Mouse (Mus musculus) forebrain, embryonic 16.5 days (tissue): ENCODE results near the gene Evx2. TPM values are rescaled to one million over a fixed set of nuclear protein-coding genes. Genes with fewer than 3 reads are reported as not detected.

Source experiments
- ATAC-seq: fragments of 200-750 bp; cut with Nextera tagmentation; 2 replicates; pipeline ENCODE4 v1.8.0; 2017; ENCODE audit warnings: mild to moderate bottlenecking, moderate library complexity
- H3K27ac ChIP-seq: fragments of 300-500 bp; sonication (generic); 2 replicates; pipeline ENCODE4 v1.5.1; 2014; ENCODE audit warnings: low read length, control low read depth
- H3K27me3 ChIP-seq: fragments of 300-500 bp; sonication (generic); replicated peaks from 2 replicates; pipeline ENCODE4 v1.6.1; 2014; ENCODE audit warnings: low read length; ENCODE audit not compliant: control insufficient read depth, insufficient read depth
- H3K36me3 ChIP-seq: fragments of 300-500 bp; sonication (generic); 2 replicates; pipeline ENCODE4 v1.6.1; 2014; ENCODE audit not compliant: control insufficient read depth, insufficient read depth
- H3K4me1 ChIP-seq: fragments of 300-500 bp; sonication (generic); replicated peaks from 2 replicates; pipeline ENCODE4 v1.6.1; 2014; ENCODE audit warnings: low read length; ENCODE audit not compliant: control insufficient read depth, insufficient read depth
- H3K4me2 ChIP-seq: fragments of 300-500 bp; sonication (generic); 2 replicates; pipeline ENCODE4 v1.6.1; 2014; ENCODE audit warnings: mild to moderate bottlenecking, low read length, control low read depth
- H3K4me3 ChIP-seq: fragments of 300-500 bp; sonication (generic); replicated peaks from 2 replicates; pipeline ENCODE4 v1.5.1; 2014; ENCODE audit warnings: mild to moderate bottlenecking, low read length, control low read depth
- H3K9ac ChIP-seq: fragments of 300-500 bp; sonication (generic); replicated peaks from 2 replicates; pipeline ENCODE4 v1.6.1; 2014; ENCODE audit warnings: low read depth, low read length, control low read depth
- H3K9me3 ChIP-seq: fragments of 300-500 bp; sonication (generic); 2 replicates; pipeline ENCODE4 v1.6.1; 2016; ENCODE audit warnings: low read length; ENCODE audit not compliant: control insufficient read depth
- WGBS: fragments of 180-500 bp; shearing (Covaris S2); extraction: QIAGEN DNeasy Blood & Tissue Kit; methylation state at CpG from one replicate; pipeline ENCODE4 v1.1.7; 2014; 5-methylcytosine and 5-hydroxymethylcytosine counted together
- polyA plus RNA-seq: library from polyadenylated mRNA; unstranded; fragments of >200 nt; fragmentation: Nextera tagmentation; extraction: Ambion mirVana; gene quantifications from 2 replicates; pipeline ENCODE4 v1.2.1, GENCODE M21; 2015

Gene Evx2
- polyA plus RNA-seq, 1 experiment from 2014 or later, result not detected

GRCm38 (mm10) chr2:74668370-74669229 lies 9.2 kb upstream of the Evx2 start:
- Histone ChIP-seq H3K36me3 (no peaks in the 10 kb centered on the region), H3K4me3 (peak overlapping the region; percentile 19), H3K9me3 (no peaks in the 10 kb centered on the region), H3K27me3 (peaks cover 91% of the 10 kb centered on the region), H3K9ac (no peak overlapping the region), H3K4me1 (peaks cover 17% of the 10 kb centered on the region), H3K27ac (no peak overlapping the region), H3K4me2 (peak overlapping the region; percentile 45)
- ATAC-seq, result peak; percentile 51; the same call in 1 of the 2 replicates
- WGBS, result under 1% methylated on average over 59 of the region's 74 CpGs

GRCm38 (mm10) chr2:74667842-74668357 lies 8.5 kb upstream of the Evx2 start, which contains the start of gene Hoxd13:
Gene Hoxd13, plus strand, starts transcription at chr2:74668310.
- Histone ChIP-seq H3K9me3 (no peaks in the 10 kb centered on the region), H3K4me3 (peak within 1 kb of the TSS; percentile 19), H3K27me3 (peaks cover 90% of the 10 kb centered on the region), H3K9ac (no peak within 1 kb of the TSS), H3K4me2 (peak within 1 kb of the TSS; percentile 45), H3K4me1 (peaks cover 16% of the 10 kb centered on the region), H3K27ac (no peak within 1 kb of the TSS), H3K36me3 (no peaks in the 10 kb centered on the region)
- WGBS, result 0% methylated on average over 19 of the region's 51 CpGs
- ATAC-seq, result peak; percentile 57; the same call in 1 of the 2 replicates

GRCm38 (mm10) chr2:74667191-74667841 lies 8.0 kb upstream of the Evx2 start:
- Histone ChIP-seq H3K9me3 (no peaks in the 10 kb centered on the region), H3K9ac (no peak overlapping the region), H3K4me1 (peaks cover 12% of the 10 kb centered on the region), H3K27me3 (peaks cover 89% of the 10 kb centered on the region), H3K4me2 (no peak overlapping the region), H3K27ac (no peak overlapping the region), H3K4me3 (no peak overlapping the region), H3K36me3 (no peaks in the 10 kb centered on the region)
- under 1% methylated on average over 36 of the region's 36 CpGs for WGBS
- ATAC-seq, result no peak

- no peak overlapping the region for H3K27ac ChIP-seq
- H3K9ac ChIP-seq, result no peak overlapping the region
- no peaks in the 10 kb centered on the region for H3K9me3 ChIP-seq
- H3K4me1 ChIP-seq, result peaks cover 12% of the 10 kb centered on the region
- no peak overlapping the region for H3K4me2 ChIP-seq
- H3K27me3 ChIP-seq, result peaks cover 88% of the 10 kb centered on the region
- 5% methylated on average over 7 of the region's 7 CpGs for WGBS
- no peak overlapping the region for H3K4me3 ChIP-seq
- no peaks in the 10 kb centered on the region for H3K36me3 ChIP-seq
- ATAC-seq, result no peak
These were observed 7.1 kb upstream of the Evx2 start for GRCm38 (mm10) chr2:74666411-74666810.

GRCm38 (mm10) chr2:74663291-74663925 lies 4.1 kb upstream of the Evx2 start:
- peaks cover 77% of the 10 kb centered on the region for H3K27me3 ChIP-seq
- H3K4me2 ChIP-seq, result no peak overlapping the region
- no peaks in the 10 kb centered on the region for H3K9me3 ChIP-seq
- 4% methylated on average over 18 of the region's 18 CpGs for WGBS
- H3K4me3 ChIP-seq, result no peak overlapping the region
- H3K9ac ChIP-seq, result no peak overlapping the region
- no peak overlapping the region for H3K27ac ChIP-seq
- H3K4me1 ChIP-seq, result peaks cover 9% of the 10 kb centered on the region
- peak; percentile 50; the same call in 1 of the 2 replicates for ATAC-seq
- H3K36me3 ChIP-seq, result no peaks in the 10 kb centered on the region

DNA sequence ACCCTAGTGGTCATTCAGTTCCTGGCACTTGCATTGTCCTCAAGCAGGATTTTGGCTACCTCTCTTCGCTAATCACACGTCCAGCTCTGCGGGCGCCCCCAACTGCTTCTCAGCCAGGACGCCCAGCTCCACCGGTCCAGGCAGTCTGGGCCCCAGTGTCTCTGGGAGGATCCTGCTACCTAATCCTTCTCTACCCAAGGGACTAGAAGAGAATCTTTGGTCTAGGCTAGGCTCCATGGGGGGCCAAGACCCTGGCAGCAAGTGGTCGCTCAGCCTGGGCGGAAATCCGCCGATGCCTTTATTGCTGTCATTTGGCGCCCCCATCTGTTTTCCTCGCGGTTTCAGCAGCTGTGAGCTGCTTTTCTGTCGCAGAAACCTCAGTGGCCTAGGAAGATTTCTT lies 2.3 kb upstream of the Evx2 start:
- ATAC-seq, result peak; percentile 57; the same call in 1 of the 2 replicates

DNA sequence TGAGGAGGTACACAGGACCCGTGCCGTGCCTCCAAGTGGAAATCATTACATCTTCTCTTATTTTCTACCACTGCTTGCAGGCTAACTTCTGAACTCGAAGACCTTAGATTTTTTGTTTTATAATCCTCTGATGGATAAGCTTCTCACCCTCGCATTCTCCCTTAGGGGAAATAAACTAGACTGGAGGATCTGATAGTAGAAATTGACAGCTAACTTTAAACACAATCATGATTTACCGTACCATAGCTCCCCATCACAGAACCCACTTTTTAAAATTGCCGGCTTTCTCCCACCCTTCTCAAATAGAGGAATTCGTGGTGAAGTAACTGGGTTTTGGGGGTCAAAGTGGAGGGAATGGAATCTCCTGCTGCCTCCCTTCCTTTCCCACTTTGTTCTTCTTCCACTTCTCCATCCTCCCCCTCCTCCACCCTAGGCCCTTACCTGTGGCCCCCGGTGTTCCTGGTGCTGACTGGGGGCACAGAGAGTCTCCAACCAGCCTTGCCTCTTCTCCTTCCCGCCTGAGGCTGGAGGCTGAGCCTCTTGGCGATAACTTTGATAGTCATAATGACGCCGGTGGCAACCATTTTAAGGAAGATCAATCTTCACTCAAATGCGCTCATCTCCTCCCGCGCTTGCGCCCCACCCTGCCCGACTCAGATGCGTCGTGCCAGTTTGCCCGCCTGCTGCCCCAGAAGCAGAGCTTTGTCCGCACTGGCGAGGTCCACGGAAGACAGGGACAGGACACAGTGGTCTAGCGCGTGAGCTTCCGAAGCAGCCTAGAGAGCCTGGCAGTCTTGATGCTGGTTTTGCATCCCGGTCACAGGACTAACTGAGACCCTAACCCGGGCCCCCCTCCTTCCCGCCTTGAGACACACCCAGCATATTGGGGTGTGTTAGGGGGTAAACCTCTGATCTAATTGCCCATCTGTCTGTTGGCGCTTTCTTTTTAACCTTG lies 1.3 kb upstream of the Evx2 start:
- Histone ChIP-seq H3K9ac (no peak overlapping the region), H3K27ac (no peak overlapping the region), H3K4me3 (no peak overlapping the region), H3K9me3 (no peaks in the 10 kb centered on the region), H3K4me1 (peaks cover 4% of the 10 kb centered on the region), H3K4me2 (no peak overlapping the region), H3K27me3 (peaks cover 63% of the 10 kb centered on the region), H3K36me3 (no peaks in the 10 kb centered on the region)
- WGBS, result 2% methylated on average over 30 of the region's 30 CpGs
- ATAC-seq, result no peak

More for the DNA sequence above, 2.3 kb upstream of the Evx2 start:
- Histone ChIP-seq H3K9me3 (no peaks in the 10 kb centered on the region), H3K27ac (no peak overlapping the region), H3K27me3 (peaks cover 62% of the 10 kb centered on the region), H3K9ac (no peak overlapping the region), H3K36me3 (no peaks in the 10 kb centered on the region), H3K4me1 (no peaks in the 10 kb centered on the region; the same call in 1 of the 2 replicates), H3K4me3 (no peak overlapping the region), H3K4me2 (no peak overlapping the region)
- WGBS, result 1% methylated on average over 14 of the region's 14 CpGs

GRCm38 (mm10) chr2:74658667-74659371 lies 538 bp downstream of the Evx2 start:
- Histone ChIP-seq H3K4me1 (peaks cover 7% of the 10 kb centered on the region), H3K4me2 (no peak overlapping the region), H3K36me3 (no peaks in the 10 kb centered on the region), H3K4me3 (no peak overlapping the region), H3K27ac (no peak overlapping the region), H3K27me3 (peaks cover 64% of the 10 kb centered on the region), H3K9ac (no peak overlapping the region), H3K9me3 (no peaks in the 10 kb centered on the region)
- WGBS, result under 1% methylated on average over 47 of the region's 47 CpGs
- no peak for ATAC-seq
